Mouse (Mus musculus) kidney, adult 18-20 months (tissue): ENCODE data around the gene Daam2.
"Not testable (repeated sequence)": the region's sequence is repeated elsewhere in the genome, so short reads cannot be mapped to it uniquely, and the experiment has no call there.

ENCODE experiments used
- DNase-seq: peaks from one replicate; pipeline ENCODE4 v3.0.0; 2021

Gene Daam2

GRCm38 (mm10) chr17:49474051-49474450 lies 90.1 kb downstream of the Daam2 start:
- DNase-seq = no peak

DNA sequence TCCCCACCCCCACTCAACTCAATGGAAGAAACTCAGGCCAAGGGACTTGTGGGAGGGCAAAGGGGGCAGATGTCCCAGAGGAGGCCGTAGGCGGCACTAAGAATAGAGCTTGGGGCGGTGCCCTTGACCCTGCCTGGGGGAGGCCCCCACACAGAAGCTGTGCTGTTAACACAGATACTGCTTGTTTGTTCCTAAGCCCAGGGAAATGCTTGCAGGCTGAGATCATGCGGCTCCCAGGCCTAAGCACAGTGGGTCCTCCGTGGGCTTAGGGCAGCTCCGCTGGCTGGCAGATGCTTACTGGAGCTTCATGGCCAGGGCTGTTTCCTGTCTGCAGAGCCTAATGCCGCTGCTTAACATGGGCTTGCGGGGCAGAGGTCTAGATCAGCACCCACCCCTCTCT lies 91.5 kb downstream of the Daam2 start:
- DNase-seq = peak; percentile 24

DNA sequence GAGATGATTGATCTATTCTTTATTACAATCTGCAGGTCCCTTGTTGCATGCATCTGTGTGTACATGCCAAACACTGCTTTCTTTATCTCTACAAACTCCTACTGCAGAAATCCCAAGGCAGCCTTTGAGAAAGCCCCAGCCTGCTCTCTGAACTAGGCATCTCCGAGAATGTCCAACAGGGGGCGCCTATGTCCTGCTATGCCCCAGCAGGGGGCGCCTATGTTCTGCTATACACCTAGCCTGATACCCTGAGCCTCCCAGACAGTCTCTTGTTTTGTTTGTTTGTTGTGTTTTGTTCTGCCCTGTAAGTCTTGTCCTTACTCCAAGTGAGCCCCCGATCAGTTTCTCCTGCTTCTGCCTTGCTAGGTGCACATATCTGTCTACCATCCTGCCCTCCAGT lies 95.9 kb downstream of the Daam2 start:
- peak; percentile 83 for DNase-seq

GRCm38 (mm10) chr17:49464884-49465283 lies 99.3 kb downstream of the Daam2 start:
- DNase-seq = no peak

- no peak for DNase-seq
Observed at GRCm38 (mm10) chr17:49458386-49458785, 105.8 kb downstream of the Daam2 start.

- no peak for DNase-seq
Observed at GRCm38 (mm10) chr17:49457833-49458232, 106.3 kb downstream of the Daam2 start.

- DNase-seq = no peak
Observed at GRCm38 (mm10) chr17:49456334-49456733, 107.8 kb downstream of the Daam2 start.

DNA sequence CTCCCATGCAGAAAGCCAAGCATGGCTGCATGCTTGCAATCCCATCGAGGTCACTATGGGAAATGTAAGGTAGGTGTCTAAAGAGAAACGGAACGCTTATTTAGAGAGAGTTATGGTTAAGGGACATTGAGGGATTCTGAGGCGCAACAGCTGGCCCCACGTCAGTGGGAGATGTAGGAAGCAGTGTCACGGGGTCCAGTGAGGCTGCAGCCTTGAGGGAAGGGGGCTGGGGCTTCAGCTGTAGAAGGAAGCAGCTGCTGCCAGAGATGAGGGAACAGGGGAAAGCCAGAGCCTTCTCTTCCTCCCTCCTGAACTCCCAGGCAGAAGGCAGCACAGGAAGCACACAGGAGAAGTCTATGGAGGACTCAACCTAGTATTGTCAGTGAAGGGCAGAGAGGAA lies 113.2 kb downstream of the Daam2 start:
- no peak for DNase-seq

- DNase-seq = no peak
Observed at GRCm38 (mm10) chr17:49449230-49449608, 114.9 kb downstream of the Daam2 start.

DNA sequence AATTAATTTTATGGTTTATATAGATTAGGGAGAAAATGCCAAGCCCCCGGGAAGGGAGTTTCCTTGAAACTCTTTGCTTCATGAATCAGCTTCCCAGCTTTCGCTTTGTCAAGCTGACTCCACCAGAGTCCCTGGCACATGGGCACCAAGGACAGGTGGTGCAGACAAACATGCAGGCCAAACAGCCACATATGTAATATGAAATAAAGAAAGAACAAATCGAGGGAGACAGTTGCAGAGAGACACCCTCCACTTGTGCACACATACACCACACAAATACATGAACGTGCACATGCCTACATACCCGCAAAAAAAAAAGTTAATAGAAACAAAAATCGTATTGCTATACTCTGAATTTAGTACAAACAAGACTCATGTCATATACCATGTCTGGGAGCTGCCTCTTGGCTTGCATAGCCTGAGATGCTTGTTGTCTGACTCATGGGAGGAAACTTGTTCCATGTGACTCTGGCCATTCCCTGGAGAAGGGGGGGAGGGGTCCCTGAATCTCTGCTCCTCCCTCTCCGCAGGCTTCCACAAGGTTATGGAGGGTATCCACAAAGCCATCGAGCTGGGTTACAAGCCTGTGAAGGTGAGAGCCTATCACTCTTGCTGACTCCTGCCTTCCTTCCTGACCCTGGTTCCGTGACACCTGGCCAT lies 115.4 kb downstream of the Daam2 start:
- no peak for DNase-seq

DNA sequence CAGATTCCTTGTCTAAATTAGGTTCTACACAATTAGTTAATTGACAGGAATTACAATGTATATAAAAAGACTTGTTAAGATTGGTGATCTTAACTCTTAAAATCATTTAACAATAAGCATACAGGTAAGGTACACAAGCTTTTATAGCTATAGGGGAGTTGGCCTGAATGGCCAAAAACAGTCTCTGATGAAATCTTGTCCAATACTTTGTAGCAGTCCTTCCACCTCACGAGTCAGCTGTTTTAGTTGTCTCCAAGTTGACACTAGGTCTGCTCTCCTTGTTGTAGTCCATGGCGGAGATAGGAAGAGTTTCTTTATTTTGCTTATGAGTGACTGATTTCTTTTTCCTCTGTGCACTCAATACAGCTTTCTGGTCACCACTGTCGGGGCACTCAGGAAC lies 121.3 kb downstream of the Daam2 start:
- DNase-seq = not testable (repeated sequence)

DNA sequence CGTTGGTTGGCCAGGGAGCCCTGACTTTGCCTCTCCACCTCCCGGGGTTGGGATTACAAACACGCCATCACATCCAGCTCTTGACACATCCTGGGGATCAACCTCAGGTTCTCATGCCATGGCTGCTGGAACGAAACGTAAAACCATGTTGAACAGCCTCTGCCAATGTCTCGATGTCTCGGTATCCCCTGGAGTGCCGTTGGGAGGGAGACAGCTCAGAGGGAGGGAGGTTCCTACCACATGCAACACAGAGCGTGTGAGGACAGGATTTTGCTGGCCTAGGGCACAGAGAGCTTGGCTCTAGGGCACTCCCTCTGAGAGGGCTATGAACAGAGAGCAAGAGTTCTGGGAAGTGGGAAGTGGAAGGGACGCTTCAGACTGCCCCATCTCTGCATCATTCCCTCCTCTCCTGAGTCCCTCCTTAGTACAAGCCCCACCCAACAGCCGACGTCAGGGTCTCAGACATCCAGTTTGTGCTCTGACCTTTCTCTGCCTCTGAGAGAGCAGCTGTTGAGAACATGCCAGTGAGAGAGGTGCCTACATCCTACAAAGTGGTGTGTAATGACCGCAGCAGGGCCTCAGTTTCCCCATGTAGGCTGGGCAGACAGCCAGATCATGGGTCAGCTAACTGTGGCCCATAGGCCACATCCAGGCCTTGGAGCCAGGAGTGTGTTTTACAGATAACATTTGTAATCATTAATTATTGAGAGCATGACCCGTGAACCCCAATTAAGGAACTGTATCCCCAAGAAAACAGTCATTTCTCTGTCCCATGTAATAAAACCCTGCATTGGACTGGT lies 123.6 kb downstream of the Daam2 start:
- DNase-seq = no peak

- no peak for DNase-seq
Observed at GRCm38 (mm10) chr17:49439706-49440105, 124.4 kb downstream of the Daam2 start.

GRCm38 (mm10) chr17:49438822-49439574 lies 125.1 kb downstream of the Daam2 start:
- DNase-seq = no peak

GRCm38 (mm10) chr17:49437306-49437705 lies 126.8 kb downstream of the Daam2 start:
- not testable (repeated sequence) for DNase-seq

GRCm38 (mm10) chr17:49436631-49437030 lies 127.5 kb downstream of the Daam2 start:
- DNase-seq = no peak

DNA sequence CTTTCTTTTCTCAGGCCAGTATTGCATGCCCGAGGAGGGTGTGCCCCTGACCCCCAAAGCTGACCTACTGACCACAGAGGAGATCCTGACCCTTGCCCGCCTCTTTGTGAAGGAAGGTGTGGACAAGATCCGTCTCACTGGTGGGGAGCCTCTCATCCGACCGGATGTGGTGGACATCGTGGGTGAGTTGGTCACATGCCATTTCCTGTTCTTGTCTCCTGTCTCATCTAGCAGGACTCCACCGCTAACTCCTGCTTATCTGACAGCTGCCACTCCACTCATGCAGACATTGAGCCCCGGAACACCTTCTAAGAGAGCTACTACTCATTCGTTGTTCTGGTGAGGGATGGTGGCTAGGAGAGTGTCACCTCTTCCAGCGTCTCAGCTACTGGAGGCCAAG lies 129.1 kb downstream of the Daam2 start:
- no peak for DNase-seq

DNA sequence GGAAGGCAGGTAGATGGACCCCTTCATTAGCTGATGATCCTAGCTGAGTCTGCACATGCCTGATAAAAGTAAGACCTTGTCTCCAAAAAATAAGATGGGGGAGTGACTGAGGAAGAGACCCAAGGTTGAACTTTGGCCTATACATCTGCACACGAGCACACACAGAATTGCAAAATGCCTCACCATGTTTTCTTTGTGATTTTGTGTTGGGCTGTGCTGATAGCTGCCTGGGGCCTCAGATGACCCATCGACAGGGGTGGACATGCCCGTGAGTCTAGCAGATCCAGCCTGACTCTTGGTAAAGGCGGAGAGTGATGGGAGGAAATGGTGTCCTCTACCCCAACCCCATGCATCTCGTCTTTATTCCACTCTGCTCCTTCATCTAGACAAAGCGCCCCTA lies 129.9 kb downstream of the Daam2 start:
- no peak for DNase-seq

DNA sequence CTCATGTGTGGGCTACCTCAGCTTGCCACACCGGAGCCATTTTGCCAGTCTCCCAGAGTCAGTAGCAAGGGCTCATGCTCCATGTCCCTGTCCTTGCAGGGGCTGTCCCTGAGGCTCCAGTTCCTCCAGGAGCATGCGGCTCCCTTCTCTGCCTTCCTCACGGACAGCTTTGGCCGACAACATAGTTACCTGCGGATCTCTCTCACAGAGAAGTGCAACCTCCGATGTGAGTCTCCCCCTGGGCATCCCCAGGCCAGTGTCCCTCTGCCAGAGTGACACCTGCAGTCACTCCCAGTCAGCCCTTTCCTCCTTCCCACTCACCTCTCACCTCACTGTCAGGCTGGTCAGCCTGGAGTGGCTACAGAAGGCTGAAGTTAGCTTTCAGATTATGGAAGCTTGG lies 131.1 kb downstream of the Daam2 start:
- no peak for DNase-seq

GRCm38 (mm10) chr17:49432071-49432711 lies 132.0 kb downstream of the Daam2 start:
- DNase-seq = peak; percentile 71

DNA sequence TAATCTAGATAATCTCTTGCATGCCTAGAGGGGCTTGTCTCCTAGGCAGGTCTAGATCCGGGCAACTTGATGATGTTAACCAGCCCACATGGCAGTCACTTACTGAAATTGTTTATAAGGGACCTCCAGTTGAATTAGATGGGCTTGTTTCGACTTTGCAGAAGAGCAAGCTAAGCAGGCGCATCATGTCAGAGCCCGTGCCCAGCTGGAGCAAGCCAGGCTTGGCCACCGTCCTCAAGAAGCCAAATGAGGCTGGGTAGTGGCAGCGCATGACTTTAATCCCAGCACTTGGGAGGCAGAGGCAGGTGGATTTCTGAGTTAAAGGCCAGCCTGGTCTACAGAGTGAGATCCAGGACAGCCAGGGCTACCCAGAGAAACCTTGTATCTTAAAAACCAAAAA lies 133.0 kb downstream of the Daam2 start:
- no peak for DNase-seq

GRCm38 (mm10) chr17:49430136-49430535 lies 134.0 kb downstream of the Daam2 start:
- DNase-seq = no peak

- DNase-seq = peak; percentile 22
Observed at GRCm38 (mm10) chr17:49429471-49430129, 134.5 kb downstream of the Daam2 start.
